Mouse (Mus musculus) mouse trophoblast stem cell (cell line): ENCODE results near the gene Dtx2.

Experiments used
- in situ Hi-C, 2 experiments: fragments of 300-500 bp; cut with MseI, MboI; formaldehyde crosslinking; loops; 2 replicates in 1 of 2; 3 replicates in 1 of 2; pipeline ENCODE4 v1.15.1; 2025

The Dtx2 gene

DNA sequence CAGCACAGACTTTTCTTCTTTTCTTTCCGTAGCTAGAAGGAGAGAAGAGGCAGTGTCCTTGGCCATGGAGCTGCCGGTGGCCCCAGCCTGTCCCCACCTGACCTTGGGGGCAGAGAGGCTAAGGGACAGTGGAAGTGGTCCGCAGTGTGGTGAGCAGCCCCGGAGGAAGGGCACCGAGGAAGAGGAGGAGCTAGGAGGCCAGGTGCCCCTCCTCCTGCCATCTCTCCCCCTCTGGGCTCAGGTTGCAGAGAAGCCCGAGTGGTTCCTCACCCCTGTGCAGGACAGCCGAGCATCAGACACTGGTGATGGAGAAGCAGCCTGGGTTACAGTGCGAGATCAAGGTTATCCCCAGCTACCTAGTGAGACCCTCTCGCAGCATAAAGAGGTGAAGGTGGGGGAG lies 20.2 kb upstream of the Dtx2 start, which contains the start of gene Ssc4d:
Gene Ssc4d, minus strand, starts transcription at position 167 of the 400 bp plus-strand sequence.
- in situ Hi-C loops: loop anchor here in 1 of 2 experiments (10.0 kb wide), 1 partner anchor 90 kb away; no protein-coding TSS in a partner anchor

DNA sequence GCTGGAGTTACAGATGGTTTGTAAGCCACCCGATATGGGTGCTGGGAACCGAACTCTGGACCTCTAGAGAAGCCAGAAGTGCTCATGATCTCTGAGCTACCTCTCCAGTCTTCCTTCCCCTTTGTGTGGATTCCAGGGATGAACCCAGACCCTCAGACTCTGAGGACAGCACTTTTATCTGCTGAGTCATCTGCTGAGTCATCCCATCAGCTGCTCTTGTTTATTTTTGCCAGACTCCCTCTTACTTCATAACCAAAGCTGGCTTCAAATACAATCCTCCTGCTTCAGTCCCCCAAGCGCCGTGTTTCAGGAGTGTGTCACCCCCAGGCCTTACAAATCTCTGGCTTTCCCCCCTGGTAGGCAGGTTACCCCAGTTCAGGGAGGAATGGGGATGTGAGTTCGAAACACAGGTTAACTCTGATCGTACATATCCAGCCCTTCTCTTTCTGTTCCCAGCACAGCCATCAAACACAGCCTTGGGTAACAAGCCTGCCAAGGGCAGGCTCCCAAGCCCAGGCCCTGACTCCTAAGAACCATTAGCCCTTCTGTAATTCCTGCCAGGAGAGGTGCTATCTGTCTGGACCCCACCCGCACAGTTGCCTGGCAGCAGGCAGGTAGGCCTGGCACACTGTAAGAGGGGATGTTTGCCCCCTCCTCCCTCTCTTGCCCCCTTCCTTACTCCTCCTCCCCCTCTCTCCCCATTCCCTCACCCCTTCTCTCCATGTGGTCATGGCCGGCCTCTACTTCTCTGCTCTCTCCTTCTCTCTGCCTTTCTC lies 18.5 kb upstream of the Dtx2 start:
- in situ Hi-C loops: loop anchor here in 1 of 2 experiments (10.0 kb wide), 1 partner anchor 89 kb away; no protein-coding TSS in a partner anchor

DNA sequence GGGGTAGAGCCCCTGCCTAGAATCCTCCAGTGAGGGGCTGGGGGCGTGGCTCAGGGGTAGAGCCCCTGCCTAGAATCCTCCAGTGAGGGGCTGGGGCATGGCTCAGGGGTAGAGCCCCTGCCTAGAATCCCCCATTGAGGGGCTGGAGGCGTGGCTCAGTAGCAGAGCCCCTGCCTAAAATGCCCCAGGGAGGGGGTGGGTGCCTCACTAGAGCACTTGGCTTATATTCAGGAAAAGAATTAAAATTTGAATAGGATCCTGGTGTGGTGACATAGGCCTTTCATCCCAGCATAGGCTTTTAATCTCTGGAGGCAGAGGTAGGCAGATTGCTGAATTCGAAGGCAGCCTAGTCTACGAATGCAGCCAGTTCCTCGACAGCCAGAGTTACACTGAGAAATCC lies 15.2 kb upstream of the Dtx2 start:
- in situ Hi-C loops: loop anchor here in 1 of 2 experiments (10.0 kb wide), 1 partner anchor 85 kb away; no protein-coding TSS in a partner anchor

DNA sequence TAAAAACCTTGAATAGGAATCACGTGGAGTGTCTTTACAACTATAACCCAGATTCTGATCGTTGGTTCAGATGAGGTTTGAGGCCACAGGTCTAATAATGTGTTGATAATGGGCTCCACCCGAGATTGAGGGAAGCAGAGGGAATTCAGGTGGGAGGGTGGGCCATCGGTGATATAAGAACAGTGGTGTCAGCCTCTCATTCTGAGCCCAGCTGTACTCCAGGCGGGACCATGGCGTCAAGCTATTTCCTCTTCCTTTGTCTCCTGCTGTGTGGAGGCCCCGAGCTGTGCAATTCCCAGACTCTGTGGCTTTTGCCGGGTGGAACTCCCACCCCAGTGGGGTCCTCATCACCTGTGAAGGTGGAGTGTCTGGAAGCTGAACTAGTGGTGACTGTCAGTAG lies 14.7 kb upstream of the Dtx2 start, which contains the start of gene Zp3:
Gene Zp3, plus strand, starts transcription at position 196 of the 400 bp plus-strand sequence.
- in situ Hi-C loops: loop anchor here in 1 of 2 experiments (10.0 kb wide), 1 partner anchor 85 kb away; no protein-coding TSS in a partner anchor

DNA sequence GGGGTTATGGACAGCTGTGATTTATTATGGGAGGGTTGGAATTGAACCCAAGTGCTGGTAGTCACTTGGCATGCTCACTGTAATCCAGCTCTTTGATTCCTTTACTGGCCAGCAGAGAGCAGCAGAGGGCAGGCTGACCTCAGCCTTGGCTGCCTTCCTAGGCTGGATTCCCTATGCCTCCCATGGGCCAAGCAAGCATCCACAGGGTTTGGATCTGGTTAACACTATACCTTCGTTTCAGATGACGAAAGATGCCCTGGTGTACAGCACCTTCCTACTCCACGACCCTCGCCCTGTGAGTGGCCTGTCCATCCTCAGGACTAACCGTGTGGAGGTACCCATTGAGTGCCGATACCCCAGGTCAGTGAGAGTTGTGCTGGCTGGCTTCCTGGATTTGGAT lies 12.2 kb upstream of the Dtx2 start:
- in situ Hi-C loops: no loop called here

DNA sequence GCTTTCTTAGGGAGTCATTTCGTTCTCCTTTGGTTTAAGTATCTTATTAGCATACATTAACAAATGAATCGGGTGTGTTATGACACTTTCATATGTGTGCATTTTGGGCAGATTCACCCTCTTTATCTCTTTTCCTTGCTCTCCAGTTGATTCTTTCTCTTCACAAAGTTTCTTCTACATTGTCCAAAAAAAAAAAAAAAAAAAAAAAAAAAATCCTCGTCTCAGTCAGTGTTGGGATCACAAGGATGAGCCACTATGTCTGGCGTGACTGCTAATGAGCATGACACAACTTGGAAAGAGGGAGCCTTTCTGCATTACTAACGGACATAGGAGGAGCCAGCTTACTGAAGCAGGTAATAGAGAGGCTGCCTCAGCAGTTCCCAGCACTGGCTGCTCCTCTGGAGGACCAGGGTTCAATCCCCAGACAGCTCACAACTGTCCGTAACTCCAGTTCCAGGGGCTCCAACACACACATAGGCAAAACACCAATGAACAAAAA lies 10.0 kb upstream of the Dtx2 start:
- in situ Hi-C loops: no loop called here

DNA sequence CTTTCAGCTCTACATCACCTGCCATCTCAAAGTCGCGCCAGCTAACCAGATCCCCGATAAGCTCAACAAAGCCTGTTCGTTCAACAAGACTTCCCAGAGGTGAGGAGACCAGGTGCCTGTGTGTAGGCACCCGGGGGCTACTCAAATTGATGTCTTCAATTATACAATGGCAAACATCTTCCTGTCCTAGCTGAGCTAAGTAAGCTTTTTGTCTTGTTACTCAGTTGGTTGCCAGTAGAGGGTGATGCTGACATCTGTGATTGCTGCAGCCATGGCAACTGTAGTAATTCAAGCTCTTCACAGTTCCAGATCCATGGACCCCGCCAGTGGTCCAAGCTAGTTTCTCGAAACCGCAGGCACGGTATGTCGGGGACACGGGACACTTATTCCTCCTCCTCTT lies 7.4 kb upstream of the Dtx2 start:
- in situ Hi-C loops: no loop called here

DNA sequence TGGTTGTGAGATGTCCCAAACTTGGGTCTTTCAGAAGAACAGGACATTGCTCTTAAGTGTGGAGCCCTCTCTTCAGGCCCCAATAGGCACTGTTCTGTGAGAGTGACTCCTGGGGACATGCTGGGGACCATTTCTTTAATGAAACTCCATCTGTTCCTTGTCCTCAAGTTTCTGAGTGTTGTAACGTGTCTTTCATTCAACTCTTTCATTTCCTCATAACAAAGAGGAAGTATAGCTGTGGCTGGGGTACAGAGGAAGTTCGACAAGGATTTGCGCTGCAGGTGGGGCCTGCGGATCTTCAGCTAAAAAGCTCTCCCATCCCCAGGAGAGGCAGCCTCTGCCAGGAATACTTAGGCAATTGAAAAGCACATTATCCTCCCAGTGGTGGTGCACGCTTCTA lies 4.0 kb upstream of the Dtx2 start:
- in situ Hi-C loops: no loop called here

DNA sequence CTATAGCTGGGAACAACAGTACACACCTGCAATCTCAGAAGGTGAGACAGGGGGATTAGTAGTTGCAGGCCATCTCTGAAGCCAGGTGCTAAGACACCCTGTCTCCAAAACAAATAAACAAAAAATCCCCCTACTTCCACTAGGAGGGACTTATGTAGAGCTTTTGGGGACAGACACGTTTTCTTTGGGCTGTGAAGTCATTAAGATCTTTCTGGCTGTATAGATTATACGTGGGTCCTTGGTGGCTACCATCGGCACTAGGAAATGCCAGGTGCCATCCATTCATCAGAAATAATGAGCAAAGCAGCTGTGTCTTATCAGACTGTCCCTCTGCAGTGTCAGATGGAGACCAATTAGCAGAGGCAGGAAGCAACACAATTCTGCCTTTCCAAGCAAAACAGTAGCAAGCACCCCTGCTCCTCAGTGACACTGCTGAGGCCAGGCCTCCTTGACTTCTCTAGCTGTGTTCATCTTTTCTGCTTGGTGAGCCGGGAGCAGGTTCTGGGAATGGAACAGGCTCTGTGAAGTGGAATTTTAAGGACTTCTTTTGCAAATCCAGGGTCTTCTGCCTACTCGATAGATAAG lies 1.1 kb upstream of the Dtx2 start:
- in situ Hi-C loops: no loop called here

DNA sequence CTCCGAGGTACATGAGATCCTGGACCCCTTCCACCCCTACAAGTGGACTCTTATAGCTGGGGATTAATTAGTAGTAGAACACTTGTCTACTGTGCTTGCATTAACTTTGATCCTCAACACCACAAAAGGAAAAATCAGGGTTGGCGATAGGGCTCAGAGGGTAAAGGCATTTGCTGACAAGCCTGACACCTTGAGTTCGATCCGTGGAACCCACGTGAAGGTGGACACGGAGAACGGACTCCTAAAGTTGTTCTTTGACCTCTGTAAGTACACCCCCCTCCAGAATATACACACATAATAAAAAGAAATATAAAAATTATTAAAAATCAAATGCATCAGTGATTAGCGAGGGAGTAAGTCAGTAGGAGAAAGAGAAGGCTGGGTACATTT lies 270 bp upstream of the Dtx2 start:
- in situ Hi-C loops: no loop called here

DNA sequence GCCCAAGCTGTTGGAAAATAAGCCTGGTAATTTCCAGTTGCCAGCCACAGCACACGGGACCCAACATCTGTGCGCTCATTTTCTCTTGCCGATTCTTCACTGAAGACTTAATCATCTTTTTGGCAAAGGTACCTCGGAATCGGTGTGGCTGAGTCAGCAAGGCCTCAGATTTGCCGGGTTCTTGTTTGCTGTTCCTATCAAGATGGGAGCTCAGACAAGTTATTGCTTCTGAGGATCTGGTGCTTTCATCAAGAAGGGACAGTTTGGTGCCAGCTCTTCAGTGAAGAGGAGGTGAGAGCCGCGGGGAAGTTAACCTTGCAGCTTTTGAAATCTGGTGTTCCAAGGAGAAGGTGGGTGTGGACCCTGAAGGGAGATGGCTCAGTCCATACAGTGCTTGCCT lies 1.6 kb downstream of the Dtx2 start:
- in situ Hi-C loops: no loop called here

DNA sequence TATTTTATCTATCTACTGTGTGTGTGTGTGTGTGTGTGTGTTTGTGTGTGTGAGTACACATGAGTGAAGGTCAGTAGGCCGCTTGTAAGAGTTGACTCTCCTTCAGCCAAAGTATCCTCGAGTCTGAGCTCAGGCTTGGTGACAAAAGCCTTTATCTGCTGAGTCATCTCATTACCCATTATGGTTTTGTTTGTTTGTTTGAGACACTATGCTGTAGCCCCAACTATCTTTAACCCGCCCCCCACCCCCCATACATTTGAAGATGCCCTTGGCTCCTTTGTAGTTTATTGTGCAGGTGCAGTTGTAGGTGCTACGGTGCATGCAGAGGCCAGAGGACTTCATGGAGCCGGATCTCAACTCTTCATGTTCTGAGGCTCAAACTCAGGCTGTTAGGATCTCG lies 6.6 kb downstream of the Dtx2 start:
- in situ Hi-C loops: no loop called here

DNA sequence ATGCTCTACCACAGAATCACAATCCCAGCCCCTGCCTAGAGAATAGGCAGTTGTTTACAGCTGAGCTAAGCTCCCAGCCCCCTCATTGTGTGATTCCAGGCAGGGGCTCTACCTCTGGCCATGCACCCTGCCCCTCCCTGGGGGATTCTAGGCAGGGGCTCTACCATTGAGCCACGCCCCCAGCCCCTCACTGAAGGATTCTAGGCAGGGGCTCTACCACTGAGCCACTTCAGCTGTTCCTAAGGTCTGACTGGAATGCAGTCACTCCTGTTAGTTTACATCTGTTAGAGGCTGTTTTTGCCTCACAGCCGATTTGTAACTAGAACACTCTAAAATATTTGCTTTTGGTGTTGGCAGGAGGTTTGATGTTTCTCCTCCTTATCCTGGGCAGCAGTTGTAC lies 7.7 kb downstream of the Dtx2 start:
- in situ Hi-C loops: no loop called here

DNA sequence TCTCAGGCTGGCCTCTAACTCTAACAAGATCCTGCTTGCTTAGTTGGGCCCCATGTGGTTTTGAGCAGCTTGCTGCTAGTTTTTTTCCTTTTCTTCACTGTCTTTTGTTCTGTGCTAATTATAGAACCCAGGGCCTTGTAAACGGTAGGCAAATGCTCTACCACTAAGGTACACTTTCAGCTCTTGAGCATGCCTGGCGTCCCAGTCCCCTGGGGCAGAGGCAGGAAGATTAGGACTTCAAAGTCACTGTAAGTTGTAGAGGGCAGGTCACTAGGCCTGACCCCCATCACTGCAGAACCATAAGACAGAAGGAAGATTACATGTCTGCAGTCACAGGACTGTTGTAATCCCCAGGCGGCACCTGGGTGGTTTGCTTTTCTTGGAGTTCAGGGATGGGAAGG lies 8.2 kb downstream of the Dtx2 start:
- in situ Hi-C loops: no loop called here

DNA sequence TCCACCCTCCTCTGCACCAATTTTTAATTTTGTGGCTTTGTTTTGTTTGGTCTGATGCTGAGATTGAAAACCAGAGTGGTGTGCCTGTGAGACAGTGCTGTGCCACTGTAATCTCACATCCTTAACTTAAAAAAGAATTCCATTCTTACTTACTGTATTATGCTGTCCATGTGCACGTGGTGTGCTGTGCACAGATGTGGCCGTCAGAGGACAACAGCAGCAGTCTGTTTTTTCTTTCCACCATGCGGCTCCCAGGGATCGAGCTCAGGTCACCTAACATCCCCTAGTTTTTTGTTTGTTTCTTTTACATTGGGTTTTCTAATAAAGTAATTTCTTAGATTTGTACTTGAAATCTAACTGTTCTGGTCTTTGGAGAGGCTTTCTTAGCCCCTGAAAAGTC lies 9.9 kb downstream of the Dtx2 start:
- in situ Hi-C loops: no loop called here

DNA sequence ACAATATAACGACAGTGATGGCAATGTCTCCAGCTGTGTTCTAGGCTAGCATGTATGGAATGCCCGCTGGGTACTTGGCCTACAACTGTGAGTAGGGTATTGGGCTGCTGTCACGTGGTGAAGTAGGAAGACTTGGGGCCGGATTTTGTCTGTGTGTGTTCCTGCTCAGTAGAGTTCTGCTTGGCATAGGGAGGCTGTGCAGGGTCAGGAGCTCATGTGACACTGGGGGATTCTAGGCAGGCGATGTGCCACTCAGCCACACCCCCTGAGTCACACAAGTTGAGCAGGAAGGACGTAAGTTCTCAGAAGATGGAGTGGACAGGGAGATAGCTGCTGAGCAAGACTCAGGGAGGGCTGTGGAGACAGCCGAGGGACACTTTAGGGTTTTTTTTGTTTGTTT lies 13.1 kb downstream of the Dtx2 start:
- in situ Hi-C loops: no loop called here

DNA sequence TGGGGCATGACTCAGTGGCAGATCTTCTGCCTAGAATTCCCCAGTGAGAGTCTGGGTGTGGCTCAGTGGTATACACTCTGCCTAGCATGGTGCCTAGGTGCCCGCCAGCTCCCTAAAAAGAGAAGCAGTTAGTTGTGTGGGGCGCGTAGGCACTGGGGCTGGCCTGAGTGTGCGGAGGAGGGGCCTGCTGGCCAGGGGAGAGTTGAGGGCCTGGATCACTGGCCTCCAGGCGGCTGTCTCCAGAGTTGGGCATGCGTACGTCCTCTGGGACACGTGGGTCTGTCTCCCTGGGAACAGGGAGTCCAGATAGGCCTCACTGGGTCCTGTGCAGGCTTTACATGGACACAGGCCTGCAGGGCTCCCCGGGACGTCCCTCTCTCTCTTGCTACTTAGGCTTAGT lies 20.3 kb downstream of the Dtx2 start:
- in situ Hi-C loops: no loop called here

DNA sequence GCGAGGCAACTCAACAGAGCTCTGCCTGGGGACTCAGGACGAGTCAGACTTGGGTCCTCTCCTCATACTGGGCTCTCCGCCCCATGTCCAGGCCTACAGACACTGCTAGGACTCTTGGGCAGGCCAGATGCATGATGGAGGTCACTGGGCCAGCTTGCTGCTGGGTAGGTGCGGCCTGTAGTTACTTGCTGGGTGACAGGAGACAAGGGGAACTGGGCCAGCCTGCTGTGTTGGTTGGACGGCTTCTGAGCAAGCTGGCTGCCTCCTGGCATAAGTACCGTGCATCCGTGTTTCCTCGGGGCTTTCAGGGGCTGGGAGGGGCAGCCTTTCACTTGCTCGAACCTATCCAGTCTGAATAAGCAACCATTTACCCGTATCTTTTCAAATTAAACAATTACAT lies 21.0 kb downstream of the Dtx2 start:
- in situ Hi-C loops: no loop called here

DNA sequence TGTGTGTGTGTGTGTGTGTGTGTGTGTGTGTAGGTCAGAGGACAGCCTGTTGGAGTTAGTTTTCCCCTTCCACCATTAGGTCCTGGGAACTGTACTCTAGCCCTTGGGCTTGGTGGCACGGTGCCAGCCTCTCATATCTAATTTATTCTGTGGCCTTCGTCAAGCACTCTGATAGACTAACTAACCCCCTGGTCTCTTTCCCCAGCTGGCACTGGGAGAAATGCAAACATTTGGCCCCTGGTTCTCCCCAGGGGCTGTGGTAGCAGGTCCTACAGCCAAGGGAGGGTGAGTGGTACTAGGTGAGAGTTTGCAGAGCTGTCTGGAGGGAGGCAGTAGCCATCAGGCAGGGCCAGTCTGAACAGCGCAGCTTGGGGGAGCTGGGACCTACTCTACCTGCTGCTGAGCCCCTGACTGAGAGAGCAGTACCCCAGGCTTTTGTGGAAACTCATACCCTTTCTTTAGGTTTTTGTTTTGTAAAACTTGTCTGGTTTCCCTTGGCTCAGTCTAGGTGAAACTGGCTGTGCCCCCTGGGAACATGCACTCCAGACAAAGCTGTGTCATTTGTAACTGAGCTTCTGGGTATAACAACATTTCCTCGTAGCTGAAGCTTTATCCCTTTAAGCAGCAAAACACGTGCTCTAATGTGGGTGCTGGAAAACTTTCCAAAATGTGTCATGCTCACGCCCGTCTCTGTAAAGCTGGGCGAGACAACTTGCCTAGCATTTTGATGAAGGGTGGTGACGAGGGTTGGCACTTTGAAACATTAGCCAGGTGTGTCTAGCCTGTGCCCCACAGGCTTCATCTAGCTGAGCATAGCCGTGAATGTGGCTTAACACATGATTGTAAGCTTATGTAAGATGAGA lies 21.6 kb downstream of the Dtx2 start:
- in situ Hi-C loops: no loop called here

DNA sequence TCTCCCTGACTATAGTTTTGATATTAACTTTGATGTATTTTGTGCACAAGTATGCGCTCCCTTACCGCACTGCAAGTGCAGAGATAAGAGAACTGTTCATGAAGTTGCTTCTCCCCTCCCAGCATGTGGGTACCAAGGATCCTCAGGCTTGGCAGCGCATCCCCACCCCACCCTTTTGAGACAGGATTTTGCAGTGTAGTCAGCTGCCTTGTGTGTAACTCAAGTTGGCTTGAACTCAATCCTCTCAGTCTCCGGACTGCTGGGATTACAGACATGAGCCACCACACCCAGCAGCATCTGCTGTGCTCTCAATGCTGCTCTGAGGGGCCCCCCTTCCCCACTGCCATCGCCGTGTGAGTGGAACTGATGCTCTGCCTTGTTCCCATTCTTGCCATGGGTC lies 22.7 kb downstream of the Dtx2 start:
- in situ Hi-C loops: no loop called here

DNA sequence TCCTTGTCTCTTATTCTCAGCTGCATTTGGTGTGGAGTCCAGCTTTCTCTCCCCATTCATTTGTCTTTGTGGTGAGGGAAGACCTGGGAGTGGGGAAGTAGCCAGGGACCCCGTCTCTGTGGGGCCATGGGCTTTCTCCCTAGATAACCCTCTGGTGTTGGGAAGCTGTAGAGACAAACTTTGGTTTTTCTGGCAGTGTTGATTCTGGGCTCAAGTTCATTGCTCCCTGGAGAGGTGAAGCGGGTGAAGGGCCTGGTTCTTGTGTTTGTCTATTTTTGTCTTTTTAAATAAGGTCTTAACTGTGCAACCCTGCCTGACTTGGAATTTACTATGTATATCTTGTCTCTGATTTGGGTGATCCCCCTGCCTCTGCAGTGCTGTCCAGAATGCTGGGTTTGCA lies 24.1 kb downstream of the Dtx2 start:
- in situ Hi-C loops: no loop called here

DNA sequence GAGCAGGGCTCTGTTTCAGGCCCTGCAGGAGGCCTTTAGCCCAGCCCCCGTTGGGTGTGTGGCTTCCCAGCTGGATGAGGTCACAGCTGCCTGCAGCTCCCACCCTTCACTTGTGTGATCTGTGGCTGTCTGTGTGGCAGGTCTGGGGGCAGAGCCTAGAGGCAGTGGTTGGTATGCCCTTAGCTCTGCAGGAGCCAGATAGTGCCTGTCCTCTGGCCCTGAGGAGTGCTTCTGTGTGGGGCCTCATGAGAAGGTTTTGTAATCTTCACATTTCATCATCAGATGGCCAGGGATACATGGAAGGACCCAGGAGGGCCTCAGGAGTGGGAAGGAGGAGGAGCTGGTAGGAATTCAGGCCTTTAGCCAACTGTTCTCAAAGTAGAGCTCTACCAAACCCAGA lies 25.3 kb downstream of the Dtx2 start:
- in situ Hi-C loops: no loop called here
